In genomic region chr12:8487281-8487680, GRCm38 (mm10) we compare ENCODE assay signal across 17 mouse cellular contexts.
"Had no signal": no experiment of that assay in that cellular context is flagged by ENCODE, and none has a peak within 500 bp of the region (broad histone marks: within the 10 kb centered on the region; RNA-seq: fewer than 3 reads in every experiment).

No protein-coding gene starts in this region.

- H3K9me3 ChIP-seq: limb, embryonic 13.5 days; liver, embryonic 15.5 days; midbrain, embryonic 15.5 days; neural tube, embryonic 12.5 days had no signal

- H3K27ac ChIP-seq: limb, embryonic 13.5 days; liver, embryonic 15.5 days; midbrain, embryonic 15.5 days; neural tube, embryonic 12.5 days had no signal

- H3K4me3 ChIP-seq: layer of hippocampus, adult 2 months; limb, embryonic 13.5 days; liver, embryonic 15.5 days; midbrain, embryonic 15.5 days; neural tube, embryonic 12.5 days had no signal

- H3K27me3 ChIP-seq: limb, embryonic 13.5 days; liver, embryonic 15.5 days; midbrain, embryonic 15.5 days; neural tube, embryonic 12.5 days had no signal

- H3K4me1 ChIP-seq: liver, embryonic 15.5 days had no signal

- H3K4me2 ChIP-seq: limb, embryonic 13.5 days; liver, embryonic 11.5 days; liver, embryonic 15.5 days; lung, embryonic 14.5 days; midbrain, embryonic 15.5 days; neural tube, embryonic 12.5 days had no signal

- H3K36me3 ChIP-seq: limb, embryonic 13.5 days; liver, embryonic 15.5 days; midbrain, embryonic 15.5 days; neural tube, embryonic 12.5 days had no signal

- ATAC-seq: inflammation-experienced regulatory T-cells, adult 6 months; intestine, postnatal 0 days; midbrain, embryonic 15.5 days had no signal

- H3K9ac ChIP-seq: limb, embryonic 13.5 days; liver, embryonic 15.5 days; lung, embryonic 14.5 days; midbrain, embryonic 15.5 days; neural tube, embryonic 12.5 days had no signal

- DNase-seq: kidney, adult 9 months; kidney, postnatal 10 days; kidney, postnatal 4 days; retina, postnatal 1 day; right cerebral cortex, postnatal 4 days; spleen, adult 18-20 months; thymus, adult 18-20 months; thymus, postnatal 14 days had no signal
